Mouse (Mus musculus) Patski (cell line): ENCODE results near the gene Bicra. TPM values are rescaled to one million over a fixed set of nuclear protein-coding genes. Genes with fewer than 3 reads are reported as not detected.
A peak's percentile ranks its signal among the peaks of the same experiment; 100 is the strongest.

Experiments
- ATAC-seq: fragments of 100-300 bp; one replicate; pipeline ENCODE4 v1.8.0; 2021
- CTCF ChIA-PET: fragments of 350-600 bp; sonication (Branson Sonifier 250); formaldehyde crosslinking; loops from one replicate; lab custom pipeline; 2022; ENCODE audit warnings: inconsistent platforms; lab: Charles Lee
- POLR2A ChIA-PET: fragments of 350-600 bp; sonication (Branson Sonifier 250); formaldehyde crosslinking; loops from one replicate; lab custom pipeline; 2022; ENCODE audit warnings: antibody characterized with exemption, inconsistent platforms; lab: Charles Lee
- DNase-seq: peaks from one replicate; pipeline ENCODE4 v3.0.0-alpha.2; 2011; ENCODE audit warnings: low read depth, low spot score
- H3K27me3 ChIP-seq: fragments of 371-371 bp; one replicate; pipeline ENCODE4 v1.5.1; 2021
- CTCF ChIP-seq: fragments of 100-300 bp; IDR thresholded peaks from one replicate; pipeline ENCODE4 v1.5.1; 2021
- in situ Hi-C: fragments of 300-500 bp; cut with MboI; formaldehyde crosslinking; loops from 3 replicates; pipeline ENCODE4 v1.11.1; 2018; ENCODE audit warnings: low pct_unique_long_range_greater_than_20kb, mixed read lengths
- polyA plus RNA-seq: library from polyadenylated mRNA; unstranded; gene quantifications from one replicate; pipeline ENCODE4 v1.2.3, GENCODE M21; 2021

Bicra gene
- polyA plus RNA-seq, 1 experiment from 2014 or later = 10.8 TPM

GRCm38 (mm10) chr7:15963798-15964652 lies 83.7 kb downstream of the Bicra start:
- CTCF ChIA-PET = interaction anchor here (0.9 to 4.6 kb wide), 7 partner anchors 10 to 88 kb away, joined by 3 to 51 read pairs (median 9); no protein-coding TSS in a partner anchor
- H3K27me3 ChIP-seq = no peaks in the 10 kb centered on the region
- TF ChIP-seq CTCF = no peak
- DNase-seq = no peak
- in situ Hi-C loops = no loop called here
- ATAC-seq = no peak
- POLR2A ChIA-PET = interaction anchor here (1.1 kb wide), 1 partner anchor 12 kb away, joined by 3 read pairs; no protein-coding TSS in a partner anchor

GRCm38 (mm10) chr7:15962311-15963288 lies 85.1 kb downstream of the Bicra start:
- no peaks in the 10 kb centered on the region for H3K27me3 ChIP-seq
- DNase-seq (peak; percentile 61), ATAC-seq (peak; percentile 76)
- no peak for TF ChIP-seq CTCF
- CTCF ChIA-PET = interaction anchor here (0.8 to 2.1 kb wide), 4 partner anchors 12 to 19 kb away, joined by 3 to 9 read pairs (median 4); no protein-coding TSS in a partner anchor
- in situ Hi-C loops = no loop called here
- POLR2A ChIA-PET = interaction anchor here (0.6 to 1.1 kb wide), 2 partner anchors 11 to 12 kb away, joined by 3 read pairs; no protein-coding TSS in a partner anchor

DNA sequence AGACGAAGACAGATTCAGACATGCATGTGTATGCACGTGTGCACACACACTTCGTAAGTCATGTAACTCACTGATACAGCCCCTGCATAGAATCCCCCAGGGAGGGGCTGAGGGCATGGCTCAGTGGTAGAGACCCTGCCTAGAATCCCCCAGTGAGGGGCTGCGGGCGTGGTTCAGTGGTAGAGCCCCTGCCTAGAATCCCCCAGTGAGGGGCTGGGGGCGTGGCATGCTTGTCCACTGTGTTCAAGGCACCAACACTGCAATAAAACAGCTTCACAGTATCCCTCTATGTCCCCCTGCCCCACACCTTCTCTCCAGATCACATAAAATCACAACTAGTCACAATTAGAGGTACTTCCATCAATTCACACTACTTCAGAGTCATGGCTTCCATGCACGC lies 85.9 kb downstream of the Bicra start:
- ChIA-PET POLR2A (interaction anchor here (0.6 to 1.1 kb wide), 3 partner anchors 11 to 90 kb away, joined by 3 read pairs; partner anchors contain the start of gene Nop53), CTCF (interaction anchor here (1.4 to 2.2 kb wide), 3 partner anchors 13 to 15 kb away, joined by 4 to 11 read pairs (median 9); no protein-coding TSS in a partner anchor)
- in situ Hi-C loops = no loop called here
- no peak for TF ChIP-seq CTCF
- ATAC-seq = no peak
- no peaks in the 10 kb centered on the region for H3K27me3 ChIP-seq
- no peak for DNase-seq

DNA sequence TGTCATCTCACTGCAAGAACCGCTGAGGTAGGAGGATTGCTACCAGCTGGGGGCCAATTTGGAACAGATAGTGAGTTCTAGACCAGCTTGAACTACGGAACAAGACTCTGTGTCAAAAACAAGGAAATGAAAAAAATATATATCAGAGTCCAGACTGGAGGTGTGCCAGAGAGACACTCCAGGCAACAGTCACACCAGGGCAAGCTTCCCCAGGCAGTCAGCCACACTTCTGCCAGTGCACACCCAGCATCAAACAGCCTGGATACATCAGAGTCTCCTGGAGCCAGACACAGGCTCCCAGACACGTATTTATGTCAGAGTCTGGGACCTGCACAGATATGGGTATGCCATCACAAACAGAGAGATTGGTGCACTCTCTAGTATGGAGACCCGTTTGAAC lies 86.5 kb downstream of the Bicra start:
- TF ChIP-seq CTCF = no peak
- no peaks in the 10 kb centered on the region for H3K27me3 ChIP-seq
- ATAC-seq = no peak
- ChIA-PET POLR2A (interaction anchor here (0.7 to 1.8 kb wide), 4 partner anchors 11 to 91 kb away, joined by 3 to 12 read pairs (median 4); partner anchors contain the start of gene Nop53), CTCF (interaction anchor here (1.4 to 2.2 kb wide), 3 partner anchors 11 to 15 kb away, joined by 4 to 11 read pairs (median 11); no protein-coding TSS in a partner anchor)
- in situ Hi-C loops = no loop called here
- no peak for DNase-seq

- DNase-seq (no peak), ATAC-seq (peak; percentile 14)
- CTCF ChIA-PET = interaction anchor here (1.8 to 2.2 kb wide), 2 partner anchors 11 to 13 kb away, joined by 11 read pairs; no protein-coding TSS in a partner anchor
- in situ Hi-C loops = no loop called here
- POLR2A ChIA-PET = interaction anchor here (1.3 to 1.8 kb wide), 2 partner anchors 10 to 12 kb away, joined by 6 to 12 read pairs; no protein-coding TSS in a partner anchor
- no peaks in the 10 kb centered on the region for H3K27me3 ChIP-seq
- TF ChIP-seq CTCF = no peak
Observed at GRCm38 (mm10) chr7:15960691-15961090, 87.0 kb downstream of the Bicra start.

GRCm38 (mm10) chr7:15956143-15956542 lies 91.6 kb downstream of the Bicra start:
- ChIA-PET POLR2A (no interaction called here), CTCF (no interaction called here)
- peak; percentile 26 for ATAC-seq
- no peaks in the 10 kb centered on the region for H3K27me3 ChIP-seq
- DNase-seq = no peak
- in situ Hi-C loops = no loop called here
- no peak for TF ChIP-seq CTCF

- no peak for DNase-seq
- ChIA-PET CTCF (no interaction called here), POLR2A (no interaction called here)
- no peaks in the 10 kb centered on the region for H3K27me3 ChIP-seq
- in situ Hi-C loops = no loop called here
- ATAC-seq = no peak
- TF ChIP-seq CTCF = no peak
Observed at GRCm38 (mm10) chr7:15955509-15955908, 92.2 kb downstream of the Bicra start.

DNA sequence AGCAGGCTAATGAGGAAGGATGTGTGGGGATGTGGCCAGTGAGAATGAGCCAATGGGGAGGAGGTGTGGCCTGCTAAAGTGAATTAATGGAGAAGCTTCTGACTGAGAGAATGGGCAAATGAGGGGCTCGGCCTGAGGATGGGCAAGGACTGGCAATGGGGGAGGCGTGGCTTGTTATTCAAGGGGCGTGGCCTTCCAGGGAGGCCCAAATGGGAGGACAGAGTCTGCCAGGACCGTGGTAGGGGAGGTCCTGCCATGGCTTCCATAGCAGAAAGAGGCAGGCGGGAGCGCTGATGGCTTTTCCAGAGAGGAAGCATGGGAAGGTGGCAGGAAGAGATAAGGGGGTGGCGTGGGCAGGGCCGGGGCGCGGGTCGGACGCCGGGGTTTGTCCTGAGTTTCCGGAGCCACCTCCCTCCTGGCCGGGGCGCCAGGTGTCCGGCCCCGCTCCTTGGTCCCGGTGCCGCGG lies 92.7 kb downstream of the Bicra start:
- no peak for TF ChIP-seq CTCF
- in situ Hi-C loops = no loop called here
- DNase-seq (no peak), ATAC-seq (no peak)
- H3K27me3 ChIP-seq = no peaks in the 10 kb centered on the region
- ChIA-PET POLR2A (no interaction called here), CTCF (no interaction called here)

DNA sequence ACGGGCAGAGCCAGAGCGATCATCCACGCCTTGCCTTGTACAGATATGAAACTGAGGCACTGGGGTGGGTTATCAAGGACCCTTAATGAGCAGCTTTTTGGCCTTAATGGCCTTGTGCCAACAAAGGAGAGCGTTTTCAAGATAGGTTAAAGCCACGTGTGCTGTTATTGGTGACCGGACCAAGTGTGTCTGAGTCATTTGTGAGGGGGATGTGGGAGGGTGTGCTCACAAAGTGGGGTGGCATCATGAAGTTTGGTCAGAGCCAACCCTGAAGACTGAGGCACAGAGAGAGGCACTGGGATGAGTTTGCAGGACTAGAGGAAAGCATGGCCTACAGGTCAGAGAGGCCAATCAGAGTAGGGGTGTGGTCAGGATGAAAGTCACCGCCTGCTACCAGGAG lies 93.3 kb downstream of the Bicra start:
- H3K27me3 ChIP-seq = no peaks in the 10 kb centered on the region
- TF ChIP-seq CTCF = no peak
- in situ Hi-C loops = no loop called here
- POLR2A ChIA-PET = no interaction called here
- no peak for DNase-seq
- no peak for ATAC-seq
- CTCF ChIA-PET = interaction anchor here (2.6 kb wide), 1 partner anchor 13 kb away, joined by 11 read pairs; the partner anchor contains the start of gene Ehd2
